Mouse (Mus musculus): Measurements from ENCODE around the gene Htt.
A peak's percentile ranks its signal among the peaks of the same experiment; 100 is the strongest.
"Not testable (repeated sequence)": the region's sequence is repeated elsewhere in the genome, so short reads cannot be mapped to it uniquely, and the experiment has no call there.

The Htt gene

DNA sequence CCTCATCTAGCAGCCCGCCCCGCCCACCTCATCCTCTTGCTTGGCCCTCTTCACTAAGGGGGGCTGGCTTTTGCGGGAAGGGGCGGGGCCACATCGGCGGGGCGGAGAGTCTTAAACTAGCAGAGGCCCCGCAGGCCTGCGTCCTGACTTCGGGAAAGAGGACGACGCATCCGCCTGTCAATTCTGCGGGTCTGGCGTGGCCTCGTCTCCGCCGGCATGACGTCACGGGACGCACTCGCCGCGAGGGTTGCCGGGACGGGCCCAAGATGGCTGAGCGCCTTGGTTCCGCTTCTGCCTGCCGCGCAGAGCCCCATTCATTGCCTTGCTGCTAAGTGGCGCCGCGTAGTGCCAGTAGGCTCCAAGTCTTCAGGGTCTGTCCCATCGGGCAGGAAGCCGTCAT is at the start of gene Htt:
TSS of gene Htt (plus strand) at position 232 of the 400 bp plus-strand sequence.
- peak; percentile 97 for DNase-seq (ENCODE audit: low spot score)

DNA sequence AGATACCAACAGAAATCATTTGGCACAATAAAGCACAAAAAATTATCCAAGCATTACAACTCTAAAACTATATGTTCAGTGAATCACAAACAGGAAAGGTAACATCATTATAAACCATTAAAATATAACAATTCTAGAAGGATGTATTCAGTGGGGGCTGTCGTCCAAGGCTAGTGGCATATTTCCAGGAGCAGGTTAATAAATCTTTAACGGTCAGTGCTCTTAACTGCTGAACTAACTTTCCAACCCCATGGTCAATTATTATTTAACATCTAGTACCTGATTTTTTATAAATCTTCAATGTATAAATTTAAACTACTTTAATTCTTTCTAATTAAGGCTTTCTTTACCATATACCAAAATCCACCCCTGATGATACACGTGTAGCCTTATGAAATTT is 47.2 kb upstream of the Htt start:
- DNase-seq (ENCODE audit: low spot score): not testable (repeated sequence)

DNA sequence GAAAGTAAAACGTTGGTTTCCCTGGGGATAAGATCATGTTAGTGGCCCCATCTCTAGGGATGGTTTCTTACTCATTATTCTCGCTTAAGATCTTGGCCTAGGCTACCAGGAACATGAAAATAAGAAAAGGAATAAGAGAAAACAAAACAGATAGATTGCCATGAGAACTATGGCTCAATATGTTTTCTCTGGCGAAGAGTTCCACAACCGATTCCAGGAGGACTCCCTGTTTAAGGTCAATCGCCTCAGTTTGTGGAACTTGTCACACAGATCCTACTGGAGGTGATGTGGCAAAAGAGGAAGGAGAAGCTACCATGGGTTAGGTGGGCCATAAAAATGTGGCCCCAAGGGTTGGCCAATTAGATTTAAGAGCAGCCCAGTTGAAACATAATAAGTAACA is 46.7 kb upstream of the Htt start:
- no peak for DNase-seq (ENCODE audit: low spot score)

DNA sequence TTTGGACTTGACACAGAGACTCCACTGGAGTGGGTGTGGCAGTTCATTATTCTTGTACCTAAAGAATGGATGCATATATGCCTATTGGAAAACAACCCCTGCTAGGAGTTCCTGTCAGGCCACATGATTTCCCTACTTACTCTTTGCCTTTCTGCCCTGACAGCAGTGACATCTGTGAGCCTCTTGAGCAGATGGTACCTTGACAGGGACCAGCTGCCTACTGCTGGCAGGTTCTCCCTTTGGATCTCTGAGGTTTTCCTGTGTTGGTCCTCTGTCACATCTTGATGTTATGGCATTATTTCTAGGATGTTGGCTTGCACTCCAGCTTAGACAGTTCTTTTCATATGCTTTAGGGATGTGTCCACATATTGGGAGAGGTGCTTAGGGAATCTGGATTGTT is 32.4 kb upstream of the Htt start:
- no peak for DNase-seq (ENCODE audit: low spot score)

DNA sequence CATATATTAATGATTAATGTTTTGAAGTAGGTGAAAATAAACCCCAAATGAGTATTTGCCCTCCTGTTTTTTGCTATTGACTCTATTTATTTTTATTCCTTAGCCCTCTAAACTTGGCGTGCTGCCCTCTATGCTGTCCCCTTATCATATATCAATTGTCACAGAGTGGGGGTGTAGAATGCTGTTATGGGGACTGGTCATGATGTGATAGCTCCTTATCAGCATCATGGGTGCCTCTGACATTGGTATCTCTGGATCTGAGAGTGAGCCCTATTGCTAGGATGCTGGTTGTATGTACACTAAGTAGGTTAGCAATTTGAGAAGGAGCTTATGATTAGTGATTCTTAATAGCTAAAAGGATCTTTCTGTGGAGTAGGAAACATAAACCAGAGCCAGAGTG is 31.3 kb upstream of the Htt start:
- DNase-seq (ENCODE audit: low spot score): no peak

DNA sequence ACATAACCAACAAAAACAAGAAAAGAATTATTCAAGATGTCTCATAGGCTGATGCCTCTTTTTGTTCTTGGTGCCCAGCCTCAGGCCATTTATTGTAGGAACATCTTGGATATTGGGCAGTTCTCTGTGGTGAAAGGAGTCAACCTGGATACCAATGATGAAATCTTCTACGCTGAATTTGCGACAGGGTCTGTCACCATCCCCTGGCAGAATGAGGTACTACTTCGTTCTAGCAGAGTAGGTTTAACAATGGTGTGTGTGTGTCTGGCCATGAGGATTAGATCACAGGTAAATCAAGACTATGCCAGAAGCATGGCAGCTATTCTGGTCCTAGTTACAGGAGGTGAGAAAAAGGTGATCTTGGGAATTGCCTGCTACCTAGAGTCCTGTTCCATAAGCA is 10.1 kb upstream of the Htt start:
- no peak for DNase-seq (ENCODE audit: low spot score)

DNA sequence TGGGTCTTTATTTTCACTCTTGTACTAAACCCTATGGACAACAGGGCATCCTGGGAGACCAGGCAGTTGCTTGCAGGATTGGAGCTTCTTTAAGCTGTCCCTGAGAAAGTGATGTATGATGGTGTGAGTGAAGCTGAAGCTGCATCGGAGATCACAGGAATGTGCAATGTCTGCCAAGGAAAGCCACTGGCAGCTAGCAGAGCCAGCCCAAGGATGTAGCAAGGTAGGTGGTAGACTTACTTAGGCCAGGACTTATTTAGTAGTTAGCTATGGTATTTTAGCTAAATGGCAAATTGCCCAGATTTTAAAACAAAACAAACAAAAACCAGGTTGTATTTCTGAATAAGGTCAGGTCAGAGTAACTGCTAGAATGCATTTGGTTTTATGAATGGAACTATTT is 2.8 kb upstream of the Htt start:
- DNase-seq (ENCODE audit: low spot score): no peak

DNA sequence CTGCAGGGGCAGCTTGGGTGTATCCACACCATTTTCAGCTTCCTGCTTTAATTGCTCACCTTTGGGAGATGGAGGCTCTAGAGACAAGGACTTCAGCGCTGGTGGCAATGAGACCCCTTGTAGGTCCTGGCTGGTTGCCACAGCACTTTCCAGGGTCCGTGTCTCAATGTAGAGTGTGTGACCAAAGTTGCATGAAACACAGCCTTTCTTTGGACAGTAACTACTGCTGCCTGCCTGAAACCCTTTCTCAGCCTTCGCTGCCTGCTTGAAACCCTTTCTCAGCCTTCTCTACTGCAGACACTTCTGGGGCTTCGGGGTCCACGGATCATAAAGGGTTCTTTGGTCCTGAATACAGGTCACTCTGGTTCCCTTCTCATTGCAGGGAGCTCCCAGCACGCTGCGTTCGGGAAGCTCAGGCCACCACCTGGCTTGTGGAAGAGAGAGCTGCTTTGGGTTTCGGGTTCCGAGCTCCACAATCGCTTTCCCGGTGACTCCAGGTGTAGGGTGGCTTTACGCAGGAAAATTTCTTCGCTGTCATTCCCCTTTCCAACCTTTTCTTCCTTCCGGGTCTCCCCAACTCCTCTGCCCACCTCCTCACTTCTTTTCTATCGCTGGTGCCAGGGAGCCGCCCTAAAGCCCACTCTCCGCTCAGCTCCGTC is 561 bp upstream of the Htt start:
- DNase-seq (ENCODE audit: low spot score): no peak

DNA sequence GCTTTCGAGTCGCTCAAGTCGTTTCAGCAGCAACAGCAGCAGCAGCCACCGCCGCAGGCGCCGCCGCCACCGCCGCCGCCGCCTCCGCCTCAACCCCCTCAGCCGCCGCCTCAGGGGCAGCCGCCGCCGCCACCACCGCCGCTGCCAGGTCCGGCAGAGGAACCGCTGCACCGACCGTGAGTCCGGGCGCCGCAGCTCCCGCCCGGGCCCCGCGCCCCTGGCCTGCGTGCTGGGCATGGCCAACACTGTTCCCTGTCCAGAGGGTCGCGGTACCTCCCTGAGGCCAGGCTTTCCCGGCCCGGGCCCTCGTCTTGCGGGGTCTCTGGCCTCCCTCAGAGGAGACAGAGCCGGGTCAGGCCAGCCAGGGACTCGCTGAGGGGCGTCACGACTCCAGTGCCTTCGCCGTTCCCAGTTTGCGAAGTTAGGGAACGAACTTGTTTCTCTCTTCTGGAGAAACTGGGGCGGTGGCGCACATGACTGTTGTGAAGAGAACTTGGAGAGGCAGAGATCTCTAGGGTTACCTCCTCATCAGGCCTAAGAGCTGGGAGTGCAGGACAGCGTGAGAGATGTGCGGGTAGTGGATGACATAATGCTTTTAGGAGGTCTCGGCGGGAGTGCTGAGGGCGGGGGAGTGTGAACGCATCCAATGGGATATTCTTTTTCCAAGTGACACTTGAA is 533 bp downstream of the Htt start:
- peak; percentile 60 for DNase-seq (ENCODE audit: low spot score)

DNA sequence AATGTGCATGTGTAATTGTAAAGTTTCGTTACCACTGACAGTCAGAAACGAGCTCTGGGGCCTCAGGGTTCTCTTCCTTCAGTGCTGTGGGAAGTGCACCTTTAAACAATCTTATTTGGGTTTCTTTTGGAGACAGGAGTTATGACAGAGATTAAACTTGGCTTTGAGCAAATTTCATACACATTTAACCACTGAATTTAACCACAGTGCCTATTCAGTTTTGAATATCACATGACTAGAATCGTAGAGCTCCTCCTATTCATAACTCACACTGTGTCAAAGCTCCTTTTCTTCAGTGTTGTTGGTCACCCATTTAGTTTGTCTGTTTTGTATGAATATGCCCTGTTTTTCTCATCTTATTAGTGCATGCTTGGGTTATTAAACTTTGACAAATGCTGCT is 10.3 kb downstream of the Htt start:
- DNase-seq (ENCODE audit: low spot score): no peak

DNA sequence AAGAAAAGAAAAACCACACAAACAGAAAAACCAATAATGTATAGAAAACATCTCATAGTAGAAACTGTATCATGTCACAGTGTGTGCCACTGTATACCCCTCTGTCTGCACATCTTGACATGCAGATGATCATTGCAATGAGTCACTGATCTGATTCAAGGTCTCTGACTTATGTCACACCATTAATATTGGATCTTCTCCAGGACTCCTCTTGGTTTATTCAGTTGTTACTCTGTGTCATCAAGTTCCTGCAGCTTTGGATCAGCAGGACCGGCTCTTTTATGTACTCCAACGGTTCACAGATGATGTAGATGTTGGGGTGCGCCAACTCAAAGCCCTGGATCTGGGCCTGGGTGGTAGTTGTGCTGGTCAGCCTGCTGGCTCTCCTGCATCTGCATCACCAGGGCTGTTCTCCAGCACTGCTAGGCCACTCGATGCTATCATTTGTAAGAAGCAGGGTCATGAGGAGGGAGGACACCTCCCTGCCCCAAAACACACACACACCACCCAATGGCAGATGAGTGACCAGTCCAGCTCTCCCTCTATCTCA is 11.2 kb downstream of the Htt start:
- no peak for DNase-seq (ENCODE audit: low spot score)

DNA sequence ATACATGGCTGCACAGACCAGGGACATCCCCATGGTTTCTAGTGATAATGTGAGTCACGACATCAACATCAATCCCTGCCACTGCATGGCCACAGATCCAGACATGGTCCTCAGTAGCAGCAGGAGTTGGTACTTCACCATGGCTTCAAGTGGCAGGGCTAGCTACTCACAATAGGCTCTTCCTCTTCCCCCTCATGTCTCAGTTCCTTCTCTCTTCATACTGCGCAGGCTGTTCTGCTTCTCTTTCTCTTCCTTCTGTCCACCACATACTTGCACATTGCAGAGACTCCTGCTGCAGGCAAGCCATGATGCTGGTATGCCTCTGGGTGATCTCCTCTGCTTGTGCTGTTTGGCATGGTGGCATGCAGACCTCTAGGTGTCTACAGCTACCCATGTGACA is 11.9 kb downstream of the Htt start:
- DNase-seq (ENCODE audit: low spot score): no peak

DNA sequence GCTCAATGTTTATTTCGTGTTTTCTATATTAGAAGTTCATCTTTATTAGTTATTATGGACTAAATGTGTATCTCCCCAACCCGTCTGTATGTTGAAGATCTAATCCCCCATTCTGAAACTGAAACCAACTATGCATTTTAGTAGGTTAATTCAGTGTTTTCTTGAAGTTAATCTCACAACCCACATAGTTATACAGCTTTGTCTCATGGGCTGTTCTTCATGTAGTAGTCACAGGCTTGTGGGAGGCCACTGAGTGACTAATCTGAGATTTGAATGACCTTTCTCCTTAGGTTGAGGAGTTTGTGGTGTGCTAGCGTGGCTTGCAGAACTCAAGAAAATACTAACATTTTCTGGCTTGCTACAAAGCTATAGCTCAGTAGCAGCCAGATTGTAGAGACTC is 23.5 kb downstream of the Htt start:
- no peak for DNase-seq (ENCODE audit: low spot score)

DNA sequence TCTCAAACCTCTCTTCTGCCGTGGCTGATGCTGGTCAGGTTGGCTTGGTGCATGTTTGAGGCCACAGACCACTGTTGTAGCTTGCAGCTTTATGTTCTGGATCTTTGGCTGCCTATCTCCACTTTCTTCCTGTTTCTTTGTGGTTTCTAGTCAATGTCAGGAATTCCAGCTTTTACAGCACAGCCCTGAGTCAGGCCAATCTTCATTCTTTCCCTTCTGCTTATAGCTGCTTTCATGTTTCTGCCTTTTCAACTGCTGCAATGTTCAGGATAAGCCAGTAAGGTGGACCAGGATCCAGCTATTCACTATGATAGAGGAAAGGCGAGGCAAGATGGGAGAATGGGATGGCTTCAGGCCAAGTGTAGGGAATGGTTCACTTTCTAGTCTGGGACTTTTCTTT is 29.6 kb downstream of the Htt start:
- DNase-seq (ENCODE audit: low spot score): no peak

DNA sequence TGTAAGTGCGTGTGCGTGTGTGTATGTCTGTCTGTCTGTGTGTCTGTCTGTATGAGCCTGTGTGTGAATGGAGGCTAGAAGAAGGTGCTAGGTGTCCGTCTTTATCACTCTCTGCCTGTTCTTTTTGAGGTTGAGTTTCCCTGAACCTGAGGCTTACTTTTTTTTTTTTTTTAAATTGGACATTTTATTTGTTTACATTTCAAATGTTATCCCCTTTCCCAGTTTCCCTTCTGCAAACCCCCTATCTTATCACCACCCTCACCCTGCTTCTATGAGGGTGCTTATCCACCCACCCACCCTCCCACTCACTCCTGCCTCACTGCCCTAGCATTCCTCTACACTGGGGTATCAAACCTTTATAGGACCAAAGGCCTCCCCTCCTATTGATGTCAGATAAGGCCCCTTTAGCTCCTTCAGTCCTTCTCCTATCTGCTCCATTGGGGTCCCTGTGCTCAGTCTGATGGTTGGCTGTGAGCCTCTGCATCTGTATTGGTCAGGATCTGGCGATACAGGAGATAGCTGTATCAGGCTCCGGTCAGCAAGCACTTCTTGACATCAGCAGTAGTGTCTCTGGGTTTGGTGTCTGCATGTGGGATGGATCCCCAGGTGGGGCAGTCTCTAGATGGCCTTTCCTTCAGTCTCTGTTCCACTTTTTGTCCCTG is 38.9 kb downstream of the Htt start:
- no peak for DNase-seq (ENCODE audit: low spot score)

DNA sequence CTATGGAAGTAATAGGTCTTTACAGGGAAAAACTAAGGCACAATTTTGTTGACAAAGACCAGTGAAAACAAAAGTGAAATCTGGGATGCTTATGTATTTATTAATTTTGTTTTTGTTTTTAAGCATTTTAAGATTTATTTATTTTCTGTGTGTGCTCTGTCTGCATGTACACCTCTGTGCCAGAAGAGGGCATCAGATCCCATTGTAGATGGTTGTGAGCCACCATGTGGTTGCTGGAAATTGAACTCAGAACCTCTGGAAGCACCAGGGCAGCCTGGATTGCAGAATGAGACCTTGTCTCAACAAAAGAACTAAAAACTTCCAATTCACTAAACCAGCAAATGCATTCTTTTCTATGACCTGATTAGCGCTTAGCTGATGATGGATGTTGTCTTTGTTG is 44.5 kb downstream of the Htt start:
- DNase-seq (ENCODE audit: low spot score): no peak

DNA sequence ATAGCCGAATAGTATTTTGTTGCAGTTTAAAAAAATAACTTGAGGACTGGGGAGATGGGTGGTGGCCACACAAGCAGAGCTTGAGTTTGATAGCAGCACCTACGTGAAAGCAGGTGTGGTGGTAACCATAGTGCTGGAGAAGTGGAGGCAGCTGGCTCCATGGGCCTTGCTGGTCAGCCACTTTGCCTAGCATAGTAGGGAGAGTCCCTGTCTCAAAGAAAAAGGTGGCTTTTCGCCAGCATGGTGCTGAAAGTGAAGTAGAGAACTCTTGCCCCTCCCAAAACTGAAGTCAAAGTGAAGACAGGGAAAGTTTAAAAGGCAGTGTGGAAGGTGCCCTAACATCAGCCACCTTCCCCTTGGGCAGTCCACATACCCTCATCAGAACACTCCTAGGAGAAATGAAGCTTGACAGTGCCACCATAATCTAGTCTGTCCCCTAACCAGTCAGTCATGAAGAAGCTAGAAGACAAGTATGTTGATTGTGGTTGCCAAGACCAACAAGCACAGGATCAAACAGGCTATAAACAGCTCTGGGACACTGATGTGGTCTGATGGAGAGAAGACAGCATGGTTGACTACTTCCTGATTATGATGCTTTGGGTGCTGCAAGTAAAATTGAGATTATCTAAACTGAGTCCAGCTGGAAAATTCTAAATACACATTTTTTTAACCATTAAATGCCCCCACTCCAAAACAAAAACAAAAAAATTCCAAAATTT is 61.0 kb downstream of the Htt start:
- DNase-seq (ENCODE audit: low spot score): no peak

DNA sequence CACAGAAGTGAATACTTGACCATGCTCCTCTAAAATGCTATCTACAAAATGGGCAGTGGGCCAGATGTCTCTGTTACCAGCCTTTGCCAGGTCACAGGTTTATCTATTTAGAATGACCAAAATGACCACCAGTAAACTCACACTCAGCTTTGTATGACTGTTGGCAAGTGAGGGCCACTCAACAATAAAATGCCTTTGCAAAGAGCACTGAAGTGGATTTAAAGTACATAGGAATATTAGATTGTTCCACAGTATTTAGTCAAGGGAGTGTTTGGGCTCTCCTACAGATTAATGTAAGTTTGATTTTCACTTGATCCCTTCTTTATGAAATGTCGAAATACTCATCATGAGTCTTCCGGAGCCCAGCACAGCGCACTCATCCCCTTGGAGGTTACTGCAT is 92.5 kb downstream of the Htt start:
- no peak for DNase-seq (ENCODE audit: low spot score)

DNA sequence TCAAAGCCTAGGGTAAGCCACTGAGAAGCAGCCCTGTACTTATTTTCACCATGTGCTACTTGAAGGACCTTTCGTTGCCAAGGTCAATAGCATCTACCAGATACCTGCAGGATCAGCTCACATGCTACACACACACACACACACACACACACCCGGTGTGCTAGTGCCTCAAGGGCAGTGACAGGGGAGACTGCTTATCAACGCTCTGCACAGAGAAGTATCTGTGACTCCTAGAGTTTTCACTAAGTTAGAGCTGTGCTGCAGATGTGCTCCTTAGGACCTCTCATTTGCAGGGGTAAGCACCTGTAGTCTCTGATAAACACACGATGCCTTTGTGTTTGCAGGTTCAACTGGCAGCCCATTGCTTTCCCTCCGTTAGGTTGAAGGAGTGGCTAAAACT is 103.8 kb downstream of the Htt start:
- DNase-seq (ENCODE audit: low spot score): no peak

DNA sequence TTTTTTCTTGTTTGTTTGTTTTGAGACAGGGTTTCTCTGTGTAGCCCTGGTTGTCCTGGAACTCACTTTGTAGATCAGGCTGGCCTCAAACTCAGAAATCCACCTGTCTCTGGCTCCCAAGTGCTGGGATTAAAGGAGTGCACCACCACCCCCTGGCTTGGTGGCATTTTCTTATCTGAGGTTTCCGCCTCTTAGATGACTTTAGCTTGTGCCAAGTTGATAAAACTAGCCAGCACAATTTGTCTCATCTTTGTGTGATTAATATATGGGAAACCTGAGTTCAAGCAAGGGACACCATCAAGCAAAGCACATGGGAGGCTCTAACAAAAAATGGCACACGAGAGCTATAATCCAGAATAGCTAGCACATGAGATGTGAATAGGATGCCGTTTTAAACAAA is 118.8 kb downstream of the Htt start:
- DNase-seq (ENCODE audit: low spot score): not testable (repeated sequence)

DNA sequence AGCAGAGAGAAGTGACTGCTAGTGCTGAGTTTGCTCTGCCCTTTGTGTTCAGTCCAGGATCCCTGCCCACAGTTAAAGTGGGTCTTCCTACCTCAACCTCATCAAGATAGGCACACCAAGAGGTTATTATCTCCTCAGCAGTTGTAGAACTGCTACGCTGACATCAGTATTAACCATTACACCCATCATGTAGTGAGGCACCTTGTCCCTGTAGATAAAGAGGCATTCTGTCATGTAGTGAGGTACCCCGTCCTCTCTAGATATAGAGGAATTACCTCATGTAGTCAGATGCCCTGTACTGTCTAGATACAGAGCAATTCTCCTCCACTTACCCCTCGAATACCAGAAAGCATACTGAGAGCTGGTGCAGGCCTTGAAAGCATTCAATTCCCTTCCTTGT is 119.5 kb downstream of the Htt start:
- DNase-seq (ENCODE audit: low spot score): no peak

DNA sequence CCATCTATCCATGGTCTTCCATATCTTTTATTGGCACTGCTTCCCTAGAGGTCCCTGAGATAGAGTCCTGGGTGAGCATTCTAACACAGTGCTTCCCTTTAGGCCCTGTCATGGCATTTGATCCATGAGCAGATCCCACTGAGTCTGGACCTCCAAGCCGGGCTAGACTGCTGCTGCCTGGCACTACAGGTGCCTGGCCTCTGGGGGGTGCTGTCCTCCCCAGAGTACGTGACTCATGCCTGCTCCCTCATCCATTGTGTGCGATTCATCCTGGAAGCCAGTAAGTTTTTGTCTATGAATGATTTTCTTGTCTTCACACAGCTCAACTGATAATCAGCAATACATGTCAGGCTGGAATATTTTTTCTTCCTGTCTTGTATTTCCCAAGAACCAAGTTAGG is 123.7 kb downstream of the Htt start:
- DNase-seq (ENCODE audit: low spot score): peak; percentile 5

DNA sequence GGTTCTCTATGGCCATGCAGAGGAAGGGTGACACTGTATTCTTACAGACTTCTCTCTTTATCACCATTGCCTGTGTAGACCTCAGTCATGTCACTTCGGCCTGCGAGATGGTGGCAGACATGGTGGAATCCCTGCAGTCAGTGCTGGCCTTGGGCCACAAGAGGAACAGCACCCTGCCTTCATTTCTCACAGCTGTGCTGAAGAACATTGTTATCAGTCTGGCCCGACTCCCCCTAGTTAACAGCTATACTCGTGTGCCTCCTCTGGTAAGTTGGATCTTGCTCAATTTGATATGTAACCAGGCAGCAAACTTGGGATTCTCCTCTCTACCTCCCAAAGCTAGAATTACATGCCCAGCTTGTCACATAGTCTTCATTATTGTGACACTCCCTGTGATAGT is 127.7 kb downstream of the Htt start:
- no peak for DNase-seq (ENCODE audit: low spot score)

Measured in embryo, embryonic 10.5 days (tissue).